Mouse (Mus musculus): ENCODE measurements around the gene Klk8.

DNA sequence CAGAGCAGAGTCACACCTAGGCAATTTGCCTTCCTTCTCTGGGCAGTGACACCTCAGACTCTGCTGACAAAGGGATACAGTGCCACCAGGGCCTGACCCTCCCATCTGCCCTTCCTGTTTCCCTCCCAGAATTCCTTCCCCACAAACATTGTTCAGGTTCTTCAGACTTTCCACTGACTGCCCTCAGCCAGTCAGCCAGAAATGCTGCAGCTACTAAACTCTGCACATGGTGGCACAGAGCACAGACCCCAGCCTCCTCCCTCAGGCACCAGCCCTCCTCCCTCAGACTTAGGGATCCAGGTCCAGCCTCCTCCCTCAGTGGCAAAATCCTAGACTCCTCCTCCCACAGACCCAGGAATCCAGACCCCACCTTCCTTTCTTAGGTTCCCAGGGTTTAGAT, 19.4 kb downstream of the Klk8 start:
- no peak for TF ChIP-seq POLR2A (IDR thresholded peaks at IDR 0.05; ENCODE audit: low read depth, low read length)
- no peak for TF ChIP-seq CTCF (IDR thresholded peaks at IDR 0.05; ENCODE audit: extremely low read depth, insufficient read depth, insufficient read length, insufficient replicate concordance)
